Comparison of ENCODE assay signal across 14 mouse cellular contexts in the genomic region with DNA sequence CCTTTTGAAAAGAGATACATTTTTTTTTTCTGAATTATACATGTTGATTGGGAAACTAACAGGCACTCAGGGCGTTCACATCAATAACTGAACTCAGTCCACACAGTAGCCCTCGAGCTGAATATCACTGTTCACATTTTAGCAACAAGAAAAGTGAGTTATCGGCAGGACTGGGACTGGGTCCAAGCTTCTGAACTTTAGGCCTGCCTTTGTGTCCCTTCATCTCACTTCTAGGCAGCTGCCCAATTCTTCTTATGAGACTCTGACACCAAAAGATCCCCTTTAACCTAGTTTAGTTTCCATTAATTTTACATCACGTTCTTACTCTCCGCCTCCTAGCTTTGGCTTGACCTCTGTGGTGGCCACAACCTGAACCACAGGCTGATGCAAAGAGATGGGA.
"Had no signal": no experiment of that assay in that cellular context is flagged by ENCODE, and none has a peak within 500 bp of the region (broad histone marks: within the 10 kb centered on the region; RNA-seq: fewer than 3 reads in every experiment).

No protein-coding gene starts in this region.

- H3K9me3 ChIP-seq: limb, embryonic 15.5 days; midbrain, embryonic 12.5 days; neural tube, embryonic 13.5 days had no signal

- H3K36me3 ChIP-seq: limb, embryonic 15.5 days; midbrain, embryonic 12.5 days; neural tube, embryonic 13.5 days had no signal

- H3K4me2 ChIP-seq: limb, embryonic 15.5 days; midbrain, embryonic 12.5 days; neural tube, embryonic 13.5 days had no signal

- H3K27me3 ChIP-seq: limb, embryonic 15.5 days; midbrain, embryonic 12.5 days; neural tube, embryonic 13.5 days had no signal

- H3K4me3 ChIP-seq: limb, embryonic 15.5 days; midbrain, embryonic 12.5 days; neural tube, embryonic 13.5 days had no signal

- DNase-seq: layer of hippocampus, adult 9-11 months; layer of hippocampus, postnatal 36 days; lung, adult 18-20 months; retina, postnatal 1 day; right cerebral cortex, postnatal 4 days; spleen, adult 18-20 months; thymus, adult 18-20 months; thymus, postnatal 14 days had no signal

- H3K4me1 ChIP-seq: limb, embryonic 15.5 days; midbrain, embryonic 12.5 days; neural tube, embryonic 13.5 days had no signal

- H3K9ac ChIP-seq: limb, embryonic 15.5 days; liver, embryonic 14.5 days; midbrain, embryonic 12.5 days; neural tube, embryonic 13.5 days had no signal

- H3K27ac ChIP-seq: limb, embryonic 15.5 days; liver, embryonic 14.5 days; midbrain, embryonic 12.5 days; neural tube, embryonic 13.5 days had no signal

- ATAC-seq: intestine, embryonic 16.5 days; midbrain, embryonic 16.5 days had no signal
